Mouse (Mus musculus): ENCODE measurements around the gene Fnip2. TPM values are rescaled to one million over a fixed set of nuclear protein-coding genes. Genes with fewer than 3 reads are reported as not detected.

Fnip2 gene
- polyA plus RNA-seq, 1 experiment from 2014 or later: 7.3 TPM

GRCm38 (mm10) chr3:79560555-79560954 is 7.0 kb downstream of the Fnip2 start:
- Histone ChIP-seq H3K36me3 (replicated peaks) (no peaks in the 10 kb centered on the region), H3K4me1 (0 out of 2 replicates have a peak, but pooled peaks cover 4% of the 10 kb centered on the region), H3K9ac (no peak overlapping the region), H3K27ac (no peak overlapping the region), H3K4me2 (no peak overlapping the region), H3K27me3 (no peaks in the 10 kb centered on the region), H3K9me3 (no peaks in the 10 kb centered on the region), H3K4me3 (replicated peaks) (no peak overlapping the region)
- no peak for ATAC-seq (ENCODE audit: low FRiP score)
- 95% methylated on average over 6 of the region's 6 CpGs for WGBS

DNA sequence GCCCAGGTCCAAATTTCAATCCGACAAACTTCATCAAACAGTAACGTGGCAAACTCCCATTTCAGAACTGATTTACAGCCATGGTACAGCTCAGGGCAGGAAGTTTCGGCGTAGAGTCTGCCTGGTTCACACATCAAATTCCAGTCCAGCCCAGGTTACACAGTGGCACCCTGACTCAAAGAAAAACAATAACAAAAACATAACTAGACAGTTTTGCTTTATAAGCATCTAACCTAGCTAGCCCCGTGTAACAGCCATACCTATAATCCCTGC is 7.9 kb downstream of the Fnip2 start:
- WGBS: 89% methylated on average over 5 of the region's 5 CpGs
- H3K27me3 ChIP-seq: no peaks in the 10 kb centered on the region

DNA sequence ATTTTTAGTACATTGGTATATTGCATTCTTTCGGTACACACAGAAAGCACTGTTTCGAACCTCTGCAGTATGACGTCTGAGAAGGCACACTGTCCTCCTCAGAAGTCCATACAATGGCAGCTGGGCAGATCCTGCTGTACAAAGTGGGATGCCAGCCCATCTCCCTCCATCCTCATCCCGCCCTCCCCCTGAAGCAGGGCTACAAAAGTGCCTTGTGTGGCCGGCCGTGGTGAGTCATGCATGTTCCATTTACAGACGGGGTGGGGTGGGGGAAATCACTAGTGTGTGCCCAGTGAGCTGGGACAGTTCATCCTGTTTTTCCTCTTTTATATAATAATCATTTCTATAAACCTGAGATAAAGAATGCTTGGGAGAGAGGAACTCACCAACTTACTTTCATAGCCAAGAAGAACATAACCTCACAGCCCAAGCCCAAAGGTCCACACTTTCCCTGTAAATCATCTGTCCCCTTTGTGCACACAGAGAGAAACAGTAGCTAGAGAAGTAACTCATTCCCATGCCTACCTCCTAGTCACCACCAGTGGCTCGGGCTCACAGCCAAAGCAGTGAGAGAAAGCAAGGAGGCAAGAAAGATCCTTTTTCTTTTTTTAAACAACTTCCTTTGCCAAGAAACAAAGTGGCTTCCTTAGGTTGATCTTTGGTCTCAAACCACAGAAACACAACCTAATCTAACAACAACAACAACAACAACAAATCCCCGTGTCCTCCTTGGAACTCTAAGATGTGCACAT is 8.4 kb downstream of the Fnip2 start:
- Histone ChIP-seq H3K27me3 (no peaks in the 10 kb centered on the region), H3K9me3 (no peaks in the 10 kb centered on the region), H3K36me3 (replicated peaks) (no peaks in the 10 kb centered on the region), H3K4me2 (no peak overlapping the region), H3K27ac (no peak overlapping the region), H3K4me3 (replicated peaks) (no peak overlapping the region), H3K9ac (no peak overlapping the region), H3K4me1 (0 out of 2 replicates have a peak, but pooled peaks cover 4% of the 10 kb centered on the region)
- WGBS: 84% methylated on average over 9 of the region's 9 CpGs
- ATAC-seq (ENCODE audit: low FRiP score): no peak

More for the DNA sequence above, 7.9 kb downstream of the Fnip2 start:
- H3K9me3 ChIP-seq: no peaks in the 10 kb centered on the region
- ATAC-seq (ENCODE audit: low FRiP score): no peak
- no peak overlapping the region for H3K27ac ChIP-seq
- H3K4me3 ChIP-seq (replicated peaks): no peak overlapping the region
- H3K36me3 ChIP-seq (replicated peaks): no peaks in the 10 kb centered on the region
- 0 out of 2 replicates have a peak, but pooled peaks cover 4% of the 10 kb centered on the region for H3K4me1 ChIP-seq
- H3K9ac ChIP-seq: no peak overlapping the region
- H3K4me2 ChIP-seq: no peak overlapping the region

- Histone ChIP-seq H3K4me3 (replicated peaks) (no peak overlapping the region), H3K27me3 (no peaks in the 10 kb centered on the region), H3K4me2 (no peak overlapping the region), H3K9me3 (no peaks in the 10 kb centered on the region), H3K27ac (no peak overlapping the region), H3K9ac (no peak overlapping the region), H3K36me3 (replicated peaks) (0 out of 2 replicates have a peak, but pooled peaks cover 3% of the 10 kb centered on the region), H3K4me1 (no peaks in the 10 kb centered on the region)
- 90% methylated on average over 6 of the region's 6 CpGs for WGBS
- no peak for ATAC-seq (ENCODE audit: low FRiP score)
Measured at GRCm38 (mm10) chr3:79555061-79555460, 12.5 kb downstream of the Fnip2 start.

DNA sequence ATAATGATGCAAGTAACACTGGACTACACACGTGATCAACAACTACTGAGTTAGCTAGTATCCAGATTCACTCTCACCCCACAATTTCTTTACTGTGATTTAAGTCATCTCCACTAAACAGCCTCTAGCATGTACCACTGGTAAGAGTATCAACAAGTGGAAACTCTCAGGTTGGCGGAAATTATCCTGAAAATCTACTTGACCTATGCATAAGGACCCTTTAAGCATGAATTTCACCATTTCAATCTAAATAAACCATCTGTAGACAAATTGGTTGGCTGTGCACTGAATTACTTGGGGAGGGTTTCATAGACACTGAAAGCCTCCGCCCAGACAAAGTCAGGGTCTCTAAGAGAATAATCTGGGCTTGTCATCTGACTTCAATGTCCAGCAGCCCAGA is 13.8 kb downstream of the Fnip2 start:
- Histone ChIP-seq H3K4me1 (no peaks in the 10 kb centered on the region), H3K27me3 (no peaks in the 10 kb centered on the region), H3K27ac (no peak overlapping the region), H3K4me2 (no peak overlapping the region), H3K4me3 (replicated peaks) (no peak overlapping the region), H3K9ac (no peak overlapping the region), H3K9me3 (no peaks in the 10 kb centered on the region), H3K36me3 (replicated peaks) (0 out of 2 replicates have a peak, but pooled peaks cover 3% of the 10 kb centered on the region)
- 93% methylated on average over 3 of the region's 3 CpGs for WGBS
- no peak for ATAC-seq (ENCODE audit: low FRiP score)

DNA sequence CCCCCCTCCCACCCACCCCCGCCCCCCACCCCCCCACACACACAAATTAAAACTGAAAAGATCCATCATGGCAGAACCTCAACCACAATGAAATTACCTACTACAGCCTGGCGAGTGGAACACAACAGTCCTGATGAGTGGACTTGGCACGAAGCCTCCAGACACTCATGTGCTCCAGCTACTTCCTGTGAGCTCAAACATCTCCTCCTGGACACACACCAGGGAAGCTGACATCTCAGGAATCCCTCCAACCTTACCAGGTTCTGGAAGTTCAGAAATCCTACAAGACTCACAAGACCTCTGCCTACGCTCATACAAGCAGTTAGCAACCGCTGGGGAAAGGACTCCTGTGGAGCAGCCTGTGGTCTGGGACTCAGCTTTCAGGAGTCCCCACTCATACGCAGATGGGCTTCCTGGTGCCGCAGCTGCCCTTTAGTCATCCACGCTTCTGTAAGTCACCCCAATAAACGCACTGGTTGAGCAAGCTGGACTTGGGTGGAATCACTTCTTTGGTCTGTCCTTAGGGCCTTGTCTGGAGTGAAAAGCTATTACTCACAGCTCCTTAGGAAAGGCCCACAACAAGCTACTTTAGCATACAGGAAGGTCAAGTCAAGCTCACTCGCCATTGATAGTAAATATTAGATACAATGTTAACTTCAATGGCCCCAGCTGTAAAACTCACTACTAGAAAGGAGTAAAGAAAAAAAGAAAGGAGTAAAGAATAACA is 15.6 kb downstream of the Fnip2 start:
- H3K9ac ChIP-seq: no peak overlapping the region
- H3K4me1 ChIP-seq: no peaks in the 10 kb centered on the region
- 89% methylated on average over 10 of the region's 10 CpGs for WGBS
- no peak overlapping the region for H3K4me3 ChIP-seq (replicated peaks)
- no peaks in the 10 kb centered on the region for H3K9me3 ChIP-seq
- no peak for ATAC-seq (ENCODE audit: low FRiP score)
- H3K27ac ChIP-seq: no peak overlapping the region
- H3K4me2 ChIP-seq: no peak overlapping the region
- H3K36me3 ChIP-seq (replicated peaks): 0 out of 2 replicates have a peak, but pooled peaks cover 3% of the 10 kb centered on the region
- H3K27me3 ChIP-seq: no peaks in the 10 kb centered on the region

DNA sequence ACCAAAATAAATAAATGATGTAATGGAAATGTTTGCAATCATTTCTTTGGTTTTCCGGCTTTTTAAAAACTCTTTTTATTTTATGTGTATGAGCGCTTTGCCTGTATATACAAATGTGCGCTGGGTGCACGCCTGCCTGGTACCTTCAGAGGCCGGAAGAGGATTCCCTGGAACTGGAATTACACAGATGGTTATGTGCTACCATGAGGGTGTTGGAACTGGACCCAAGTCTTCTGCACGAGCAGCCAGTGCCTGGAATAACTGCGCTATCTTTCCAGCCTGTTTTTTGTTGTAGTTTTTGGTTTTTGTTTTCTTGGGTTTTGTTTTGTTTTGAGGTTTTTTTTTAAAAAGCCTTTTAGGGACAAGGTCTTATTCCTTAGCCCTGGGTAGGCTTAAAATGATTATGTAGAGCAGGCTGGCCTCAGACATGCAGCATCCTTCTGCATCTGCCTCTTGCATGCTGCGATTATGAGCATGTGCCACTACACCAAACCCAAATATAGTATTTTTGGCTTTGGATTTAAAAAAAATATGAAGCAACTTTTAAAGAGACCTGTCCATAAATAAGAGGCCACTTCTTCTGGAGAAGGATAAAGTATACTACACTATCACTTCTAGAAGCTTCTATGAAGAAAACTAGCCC is 17.7 kb downstream of the Fnip2 start:
- no peak overlapping the region for H3K4me2 ChIP-seq
- WGBS: 94% methylated on average over 8 of the region's 8 CpGs
- no peak overlapping the region for H3K9ac ChIP-seq
- H3K4me1 ChIP-seq: no peaks in the 10 kb centered on the region
- no peaks in the 10 kb centered on the region for H3K27me3 ChIP-seq
- H3K27ac ChIP-seq: no peak overlapping the region
- H3K4me3 ChIP-seq (replicated peaks): no peak overlapping the region
- 0 out of 2 replicates have a peak, but pooled peaks cover 3% of the 10 kb centered on the region for H3K36me3 ChIP-seq (replicated peaks)
- no peaks in the 10 kb centered on the region for H3K9me3 ChIP-seq
- no peak for ATAC-seq (ENCODE audit: low FRiP score)

- H3K4me3 ChIP-seq (replicated peaks): no peak overlapping the region
- H3K27me3 ChIP-seq: no peaks in the 10 kb centered on the region
- 87% methylated on average over 17 of the region's 17 CpGs for WGBS
Measured at GRCm38 (mm10) chr3:79548681-79549437, 18.7 kb downstream of the Fnip2 start.

GRCm38 (mm10) chr3:79542585-79542984 is 25.0 kb downstream of the Fnip2 start:
- H3K9me3 ChIP-seq: no peaks in the 10 kb centered on the region
- WGBS: 41% methylated on average over 6 of the region's 6 CpGs
- ATAC-seq (ENCODE audit: low FRiP score): no peak

More at GRCm38 (mm10) chr3:79548681-79549437, 18.7 kb downstream of the Fnip2 start:
- Histone ChIP-seq H3K9ac (no peak overlapping the region), H3K4me2 (no peak overlapping the region), H3K4me1 (no peaks in the 10 kb centered on the region), H3K36me3 (replicated peaks) (0 out of 2 replicates have a peak, but pooled peaks cover 3% of the 10 kb centered on the region), H3K27ac (no peak overlapping the region), H3K9me3 (no peaks in the 10 kb centered on the region)
- no peak for ATAC-seq (ENCODE audit: low FRiP score)

DNA sequence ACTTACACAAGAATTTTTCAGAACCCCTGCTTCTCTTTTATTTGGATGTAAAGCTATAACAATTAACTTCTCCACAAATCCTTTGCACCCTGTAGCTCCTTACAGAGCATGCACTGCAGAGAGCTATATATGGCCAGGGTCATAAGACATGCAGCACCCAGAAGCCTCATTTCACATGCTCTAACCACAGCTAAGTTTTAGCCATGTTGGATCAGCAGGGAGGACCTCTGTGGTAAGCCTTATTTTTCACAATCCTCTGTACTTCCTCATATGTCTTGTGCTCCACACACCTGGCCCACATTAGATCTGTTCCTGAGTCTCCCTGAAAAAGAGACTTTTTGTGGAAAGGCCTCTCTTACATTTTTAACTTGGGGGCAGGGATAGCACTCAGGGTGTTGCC is 27.9 kb downstream of the Fnip2 start:
- Histone ChIP-seq H3K4me1 (no peaks in the 10 kb centered on the region), H3K36me3 (replicated peaks) (no peaks in the 10 kb centered on the region), H3K4me3 (replicated peaks) (no peak overlapping the region), H3K9me3 (no peaks in the 10 kb centered on the region), H3K27ac (no peak overlapping the region), H3K4me2 (no peak overlapping the region), H3K27me3 (no peaks in the 10 kb centered on the region), H3K9ac (no peak overlapping the region)
- ATAC-seq (ENCODE audit: low FRiP score): no peak

More at GRCm38 (mm10) chr3:79542585-79542984, 25.0 kb downstream of the Fnip2 start:
- no peaks in the 10 kb centered on the region for H3K27me3 ChIP-seq
- no peak overlapping the region for H3K4me3 ChIP-seq (replicated peaks)
- H3K4me1 ChIP-seq: no peaks in the 10 kb centered on the region
- H3K36me3 ChIP-seq (replicated peaks): no peaks in the 10 kb centered on the region
- H3K4me2 ChIP-seq: no peak overlapping the region
- H3K9ac ChIP-seq: no peak overlapping the region
- no peak overlapping the region for H3K27ac ChIP-seq

DNA sequence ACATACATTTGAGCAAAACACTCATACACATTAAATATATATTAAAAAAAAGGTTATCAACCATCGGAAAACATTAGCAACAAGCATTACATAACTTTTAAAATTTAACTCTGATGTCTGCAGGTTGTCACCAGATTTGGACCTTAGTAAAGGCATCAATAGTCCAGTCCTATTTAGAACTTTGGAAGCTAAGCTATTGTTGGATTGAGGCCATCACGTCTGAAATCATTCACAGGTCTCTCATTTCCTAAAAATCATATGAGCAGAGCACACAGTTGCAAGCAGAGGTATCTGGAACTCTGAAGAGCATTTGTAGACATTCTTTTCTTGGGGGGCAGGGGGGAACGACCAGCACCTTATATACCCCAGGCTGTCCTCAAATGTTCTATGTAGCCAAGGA is 28.5 kb downstream of the Fnip2 start:
- H3K27ac ChIP-seq: no peak overlapping the region
- no peaks in the 10 kb centered on the region for H3K9me3 ChIP-seq
- ATAC-seq (ENCODE audit: low FRiP score): no peak
- no peak overlapping the region for H3K4me3 ChIP-seq (replicated peaks)
- no peak overlapping the region for H3K9ac ChIP-seq
- H3K36me3 ChIP-seq (replicated peaks): no peaks in the 10 kb centered on the region
- H3K4me2 ChIP-seq: no peak overlapping the region
- no peaks in the 10 kb centered on the region for H3K4me1 ChIP-seq
- WGBS: 88% methylated on average over 3 of the region's 3 CpGs
- H3K27me3 ChIP-seq: no peaks in the 10 kb centered on the region

DNA sequence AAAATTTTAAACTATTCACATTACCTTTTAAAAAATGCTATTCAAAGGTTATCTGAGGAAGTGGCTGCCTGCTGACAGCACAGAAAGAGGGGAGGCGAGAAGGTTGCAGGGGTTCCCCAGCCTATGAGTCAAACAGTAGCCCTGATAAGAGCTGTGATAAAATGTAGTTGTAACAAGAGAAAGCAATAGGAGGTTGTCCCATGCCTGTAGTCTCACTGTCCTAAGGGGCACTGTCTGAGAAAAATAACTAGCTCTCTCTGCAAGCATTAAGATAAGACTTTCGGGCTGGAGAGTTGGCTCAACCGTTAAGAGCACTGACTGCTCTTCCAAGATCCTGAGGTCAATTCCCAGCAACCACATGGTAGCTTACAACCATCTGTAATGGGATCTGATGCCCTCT is 29.3 kb downstream of the Fnip2 start:
- no peak for ATAC-seq (ENCODE audit: low FRiP score)
- Histone ChIP-seq H3K36me3 (replicated peaks) (no peaks in the 10 kb centered on the region), H3K27ac (no peak overlapping the region), H3K9ac (no peak overlapping the region), H3K4me2 (no peak overlapping the region), H3K9me3 (no peaks in the 10 kb centered on the region), H3K4me1 (no peaks in the 10 kb centered on the region), H3K27me3 (no peaks in the 10 kb centered on the region), H3K4me3 (replicated peaks) (no peak overlapping the region)
- 96% methylated on average over 3 of the region's 3 CpGs for WGBS
